Mouse (Mus musculus) erythroid progenitor cell, adult 5-6 weeks (primary cell): ENCODE results near the gene Galnt9. TPM values are rescaled to one million over a fixed set of nuclear protein-coding genes. Genes with fewer than 3 reads are reported as not detected.

ENCODE experiments used
- total RNA-seq, 2 experiments: library from RNA; stranded (forward) in 1 of 2; stranded (reverse) in 1 of 2; fragments of 150-400 nt in 1 of 2; fragments of 186-747, 209-891 nt in 1 of 2; gene quantifications; 2 replicates each; pipeline versions ENCODE4 v1.2.3 to v1.2.4; 2015 to 2017; ENCODE audit warnings: low replicate concordance in 2 of 2

Gene Galnt9
- total RNA-seq, 2 experiments from 2014 or later, result 1.7 TPM; not detected in 1

Other genes starting within 250 kb of the Galnt9 start
- gene P2rx2, start 201.1 kb upstream of the Galnt9 start, total RNA-seq (2015; ENCODE audit: low replicate concordance), result not detected in 2 replicates
- gene P2rx2, start 201.1 kb upstream of the Galnt9 start, total RNA-seq (2017; ENCODE audit: low replicate concordance), result not detected in 2 replicates
- gene Lrcol1, start 199.6 kb upstream of the Galnt9 start, total RNA-seq (2015; ENCODE audit: low replicate concordance), result not detected in 2 replicates
- gene Lrcol1, start 199.6 kb upstream of the Galnt9 start, total RNA-seq (2017; ENCODE audit: low replicate concordance), result not detected in 2 replicates
- gene Fbrsl1, start 95.9 kb upstream of the Galnt9 start, total RNA-seq (2015; ENCODE audit: low replicate concordance), result 12.6 and 32.4 TPM in 2 replicates
- 13.6 and 17.1 TPM in 2 replicates for gene Fbrsl1, start 95.9 kb upstream of the Galnt9 start, total RNA-seq (2017; ENCODE audit: low replicate concordance)
- gene Noc4l, start 109.1 kb downstream of the Galnt9 start, total RNA-seq (2015; ENCODE audit: low replicate concordance), result 12.2 and 18.4 TPM in 2 replicates
- gene Noc4l, start 109.1 kb downstream of the Galnt9 start, total RNA-seq (2017; ENCODE audit: low replicate concordance), result 3.3 TPM in 2 replicates
- gene Ddx51, start 109.1 kb downstream of the Galnt9 start, total RNA-seq (2015; ENCODE audit: low replicate concordance), result 1.4 and 3.4 TPM in 2 replicates
- gene Ddx51, start 109.1 kb downstream of the Galnt9 start, total RNA-seq (2017; ENCODE audit: low replicate concordance), result 2.8 TPM in 1 of 2 replicates, not detected in the other
- gene Ep400, start 226.4 kb downstream of the Galnt9 start, total RNA-seq (2015; ENCODE audit: low replicate concordance), result 124 and 132 TPM in 2 replicates
- 94.1 and 117 TPM in 2 replicates for gene Ep400, start 226.4 kb downstream of the Galnt9 start, total RNA-seq (2017; ENCODE audit: low replicate concordance)
- gene Pus1, start 236.3 kb downstream of the Galnt9 start, total RNA-seq (2015; ENCODE audit: low replicate concordance), result 2.1 and 3.6 TPM in 2 replicates
- gene Pus1, start 236.3 kb downstream of the Galnt9 start, total RNA-seq (2017; ENCODE audit: low replicate concordance), result 1.7 and 4.1 TPM in 2 replicates